Mouse (Mus musculus): ENCODE results near the gene Vmn2r43.
"Not testable (repeated sequence)": the region's sequence is repeated elsewhere in the genome, so short reads cannot be mapped to it uniquely, and the experiment has no call there.

The Vmn2r43 gene

DNA sequence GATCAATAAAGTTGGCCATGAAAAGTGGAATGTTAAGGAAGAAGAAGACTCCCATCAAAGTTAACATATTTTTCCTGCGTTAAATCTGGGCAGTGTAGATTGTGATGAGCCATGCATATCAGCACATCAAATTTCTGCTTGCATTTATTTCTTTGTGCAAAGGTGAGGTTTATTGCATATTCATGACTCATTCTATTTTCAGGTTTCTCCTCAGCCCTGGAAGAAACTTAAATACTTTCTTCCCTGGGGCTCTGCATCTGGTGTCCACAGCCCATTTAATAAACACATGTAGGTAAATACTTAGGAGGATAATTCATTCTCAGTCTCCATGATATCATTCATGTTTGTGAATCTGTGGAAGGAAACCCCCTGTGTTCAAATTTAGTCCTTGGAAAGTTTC is at the start of gene Vmn2r43:
Gene Vmn2r43 (minus strand): TSS at position 101 of the 400 bp plus-strand sequence.
- DNase-seq (ENCODE audit: low spot score) = not testable (repeated sequence)

DNA sequence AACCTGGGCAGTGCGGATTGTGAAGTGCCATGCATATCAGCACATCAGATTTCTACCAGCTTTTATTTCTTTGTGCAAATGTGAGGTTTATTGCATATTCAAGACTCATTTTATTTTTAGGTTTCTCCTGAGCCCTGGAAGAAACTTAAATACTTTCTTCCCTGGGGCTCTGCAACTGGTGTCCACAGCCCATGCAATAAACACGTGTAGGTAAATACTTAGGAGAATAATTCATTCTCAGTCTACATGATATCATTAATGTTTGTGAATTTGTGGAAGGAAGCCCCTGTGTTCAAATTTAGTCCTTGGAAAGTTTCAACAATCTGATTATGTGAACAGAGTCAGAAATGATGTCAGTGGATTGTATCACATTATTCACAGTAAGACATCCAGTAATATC is 60.2 kb downstream of the Vmn2r43 start, which contains the start of gene Vmn2r42:
Gene Vmn2r42 (minus strand): TSS at position 101 of the 400 bp plus-strand sequence.
- not testable (repeated sequence) for DNase-seq (ENCODE audit: low spot score)

Measured in urinary bladder, postnatal 14 days (tissue).